Mouse (Mus musculus): ENCODE data around the gene Dph1. TPM values are rescaled to one million over a fixed set of nuclear protein-coding genes. Genes with fewer than 3 reads are reported as not detected.

Gene Dph1
- total RNA-seq (2021) = 10 to 100 TPM; 15.2 to 15.3 TPM

- DNase-seq = no peak
- intact Hi-C loops (cut with DNase I) = no loop called here
Measured at GRCm38 (mm10) chr11:75190905-75191441, at the start of gene Dph1. Gene Dph1 (minus strand): TSS chr11:75191241.

- intact Hi-C loops (cut with DNase I) = no loop called here
Measured at GRCm38 (mm10) chr11:75240158-75240934, 49.3 kb upstream of the Dph1 start.

GRCm38 (mm10) chr11:75234745-75235144, 43.7 kb upstream of the Dph1 start:
- DNase-seq = no peak
- intact Hi-C loops (cut with DNase I) = no loop called here

More at GRCm38 (mm10) chr11:75240158-75240934, 49.3 kb upstream of the Dph1 start:
- peak; percentile 85 for DNase-seq

- intact Hi-C loops (cut with DNase I) = no loop called here
- no peak for DNase-seq
Measured at GRCm38 (mm10) chr11:75232434-75232833, 41.4 kb upstream of the Dph1 start.

- intact Hi-C loops (cut with DNase I) = no loop called here
- DNase-seq = peak; percentile 68
Measured at GRCm38 (mm10) chr11:75231756-75232155, 40.7 kb upstream of the Dph1 start.

GRCm38 (mm10) chr11:75230272-75230760, 39.3 kb upstream of the Dph1 start:
- intact Hi-C loops (cut with DNase I) = no loop called here
- no peak for DNase-seq

GRCm38 (mm10) chr11:75229289-75229688, 38.2 kb upstream of the Dph1 start:
- intact Hi-C loops (cut with DNase I) = no loop called here
- no peak for DNase-seq

- intact Hi-C loops (cut with DNase I) = no loop called here
- DNase-seq = peak; percentile 41
Measured at GRCm38 (mm10) chr11:75227632-75228031, 36.6 kb upstream of the Dph1 start.

- intact Hi-C loops (cut with DNase I) = no loop called here
- no peak for DNase-seq
Measured at GRCm38 (mm10) chr11:75224835-75225234, 33.8 kb upstream of the Dph1 start.

- intact Hi-C loops (cut with DNase I) = no loop called here
- no peak for DNase-seq
Measured at GRCm38 (mm10) chr11:75224062-75224461, 33.0 kb upstream of the Dph1 start.

- DNase-seq = no peak
- intact Hi-C loops (cut with DNase I) = no loop called here
Measured at GRCm38 (mm10) chr11:75220517-75221145, 29.6 kb upstream of the Dph1 start.

- intact Hi-C loops (cut with DNase I) = no loop called here
- DNase-seq = no peak
Measured at GRCm38 (mm10) chr11:75220115-75220514, 29.1 kb upstream of the Dph1 start.

GRCm38 (mm10) chr11:75214081-75214950, 23.3 kb upstream of the Dph1 start:
- intact Hi-C loops (cut with DNase I) = no loop called here
- no peak for DNase-seq

- DNase-seq = peak; percentile 70
- intact Hi-C loops (cut with DNase I) = no loop called here
Measured at GRCm38 (mm10) chr11:75213372-75214080, 22.5 kb upstream of the Dph1 start.

- peak; percentile 39 for DNase-seq
- intact Hi-C loops (cut with DNase I) = no loop called here
Measured at GRCm38 (mm10) chr11:75212876-75213275, 21.8 kb upstream of the Dph1 start.

- intact Hi-C loops (cut with DNase I) = no loop called here
Measured at GRCm38 (mm10) chr11:75212031-75212667, 21.1 kb upstream of the Dph1 start.

GRCm38 (mm10) chr11:75210755-75211154, 19.7 kb upstream of the Dph1 start:
- DNase-seq = no peak
- intact Hi-C loops (cut with DNase I) = no loop called here

More at GRCm38 (mm10) chr11:75212031-75212667, 21.1 kb upstream of the Dph1 start:
- DNase-seq = peak; percentile 27

- intact Hi-C loops (cut with DNase I) = no loop called here
- no peak for DNase-seq
Measured at GRCm38 (mm10) chr11:75210093-75210492, 19.1 kb upstream of the Dph1 start.

- intact Hi-C loops (cut with DNase I) = no loop called here
- DNase-seq = no peak
Measured at GRCm38 (mm10) chr11:75209363-75209762, 18.3 kb upstream of the Dph1 start.

GRCm38 (mm10) chr11:75206347-75206746, 15.3 kb upstream of the Dph1 start:
- intact Hi-C loops (cut with DNase I) = no loop called here

More at GRCm38 (mm10) chr11:75206347-75206746, 15.3 kb upstream of the Dph1 start:
- DNase-seq = no peak
